Mouse (Mus musculus) G1E-ER4 (cell line): ENCODE measurements around the gene Trim69. TPM values are rescaled to one million over a fixed set of nuclear protein-coding genes. Genes with fewer than 3 reads are reported as not detected.

Experiments
- GATA1 ChIP-seq: IDR thresholded peaks from one replicate; pipeline ENCODE4 v1.8.0; 2012; ENCODE audit warnings: low read length, inconsistent platforms
- polyA plus RNA-seq: library from polyadenylated mRNA; stranded (reverse); fragments of >175 nt; gene quantifications from 2 replicates; pipeline ENCODE4 v1.2.3, GENCODE M21; 2012

Gene Trim69
- polyA plus RNA-seq, 1 experiment = not detected

GRCm38 (mm10) chr2:122147508-122148241, 12.8 kb upstream of the Trim69 start, which contains the start of gene B2m:
TSS of gene B2m (plus strand) at chr2:122147686.
- TF ChIP-seq GATA1 = no peak

DNA sequence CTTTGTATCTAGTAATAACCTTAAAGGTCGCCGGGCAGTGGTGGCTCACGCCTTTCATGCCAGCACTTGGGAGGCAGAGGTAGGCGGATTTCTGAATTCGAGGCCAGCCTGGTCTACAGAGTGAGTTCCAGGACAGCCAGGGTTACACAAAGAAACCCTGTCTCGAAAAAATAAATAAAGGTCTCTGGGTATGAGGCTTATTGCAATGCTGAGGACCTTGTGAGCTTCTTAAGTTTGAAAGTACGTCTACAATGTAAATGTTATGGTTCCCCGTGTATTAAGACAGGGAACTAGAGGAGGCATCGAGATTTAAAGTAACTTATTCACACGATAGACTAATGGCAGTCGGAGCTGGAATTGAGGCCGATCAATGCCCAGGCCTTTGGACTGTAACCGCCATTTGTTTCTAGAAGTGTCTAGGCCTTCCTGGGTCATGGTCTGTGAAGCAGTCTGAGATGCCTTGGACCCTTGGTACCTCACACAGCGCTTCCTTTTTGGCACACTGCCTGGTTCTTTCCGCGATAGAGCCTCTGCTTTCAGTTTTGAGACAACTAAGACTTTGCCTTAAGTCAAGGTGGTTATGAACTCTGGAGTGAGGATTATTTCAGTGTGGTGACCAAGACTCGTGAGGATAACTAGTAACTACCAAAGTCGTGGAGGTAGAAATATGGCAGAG, 12.1 kb upstream of the Trim69 start:
- TF ChIP-seq GATA1 = no peak

DNA sequence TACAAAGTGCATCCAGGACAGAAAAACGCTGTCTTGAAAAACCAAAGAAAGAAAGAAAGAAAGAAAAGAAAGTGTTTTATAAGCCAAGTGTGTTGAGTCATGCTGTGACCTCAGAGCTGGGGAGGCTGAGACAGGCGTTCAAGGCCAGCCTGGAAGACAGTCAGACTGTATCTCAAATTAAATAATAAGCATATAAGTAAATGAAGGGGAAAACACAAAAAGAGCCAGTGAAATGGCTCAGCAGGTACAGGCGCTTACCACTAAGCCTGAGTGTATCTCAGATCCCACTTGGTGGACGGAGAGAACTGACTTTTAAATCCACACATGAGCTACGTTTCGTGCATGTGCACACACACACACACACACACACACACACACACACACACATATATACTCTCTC, 11.2 kb upstream of the Trim69 start:
- no peak for TF ChIP-seq GATA1

GRCm38 (mm10) chr2:122149716-122150115, 10.8 kb upstream of the Trim69 start:
- TF ChIP-seq GATA1 = no peak

GRCm38 (mm10) chr2:122151221-122151620, 9.3 kb upstream of the Trim69 start:
- no peak for TF ChIP-seq GATA1

GRCm38 (mm10) chr2:122152850-122153249, 7.7 kb upstream of the Trim69 start:
- no peak for TF ChIP-seq GATA1

GRCm38 (mm10) chr2:122153681-122154365, 6.7 kb upstream of the Trim69 start:
- no peak for TF ChIP-seq GATA1

- TF ChIP-seq GATA1 = no peak
These were observed 6.0 kb upstream of the Trim69 start for GRCm38 (mm10) chr2:122154479-122154878.

GRCm38 (mm10) chr2:122155292-122155691, 5.2 kb upstream of the Trim69 start:
- no peak for TF ChIP-seq GATA1

DNA sequence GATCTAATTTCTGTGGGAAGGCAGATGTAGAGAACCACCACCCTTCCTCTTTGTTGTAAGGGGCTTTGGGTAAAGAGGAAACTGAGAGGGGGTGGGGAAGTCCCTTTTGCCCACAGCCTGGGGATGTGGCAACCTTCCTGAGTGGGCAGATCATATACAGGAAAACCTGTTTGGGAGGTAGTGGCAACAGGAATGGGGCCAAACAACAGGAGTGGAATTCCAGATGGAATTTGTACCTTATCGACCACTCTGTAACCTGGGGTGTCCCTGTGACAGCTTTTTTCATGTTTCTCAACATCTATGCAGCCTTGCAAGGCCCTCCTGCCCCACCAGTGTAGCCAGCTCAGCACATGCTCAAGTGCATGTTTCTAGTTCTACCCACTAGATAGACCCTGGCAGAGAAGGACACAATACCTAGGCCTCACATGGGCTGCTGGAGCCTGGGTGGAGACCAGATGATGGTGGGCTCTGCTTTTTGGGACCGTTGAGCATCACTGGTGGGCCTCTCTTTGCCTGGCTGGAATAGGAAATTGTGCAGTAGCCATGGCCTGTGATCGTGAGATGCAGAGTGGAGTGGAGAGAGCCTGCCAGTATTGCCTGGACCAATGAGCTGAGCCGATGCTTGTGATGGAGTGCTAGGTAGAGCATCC, 4.3 kb upstream of the Trim69 start:
- no peak for TF ChIP-seq GATA1

- no peak for TF ChIP-seq GATA1
These were observed 2.9 kb upstream of the Trim69 start for GRCm38 (mm10) chr2:122157561-122157960.

DNA sequence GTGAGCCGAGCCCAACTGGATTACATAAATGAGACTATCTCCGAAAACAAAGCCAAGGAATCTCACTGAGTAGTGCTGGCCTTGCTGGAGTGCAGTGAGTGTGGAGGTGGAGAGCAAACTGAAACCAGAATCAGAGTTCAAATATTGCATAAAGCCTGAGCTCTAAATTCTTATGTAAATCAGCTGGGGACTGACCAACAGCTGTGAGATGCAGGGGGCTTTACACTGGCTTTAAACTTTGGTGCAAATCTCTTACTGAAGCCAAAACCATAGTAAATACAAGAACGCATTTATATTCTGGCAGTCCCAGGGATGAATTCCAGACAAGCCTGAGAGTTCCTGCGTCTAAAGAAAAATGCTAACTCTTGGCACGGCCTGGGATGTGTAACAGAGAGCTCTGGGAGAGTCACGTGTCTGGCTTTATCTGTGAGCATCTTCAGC, 2.1 kb upstream of the Trim69 start:
- TF ChIP-seq GATA1 = no peak

- TF ChIP-seq GATA1 = no peak
These were observed 833 bp upstream of the Trim69 start for GRCm38 (mm10) chr2:122159667-122160066.

GRCm38 (mm10) chr2:122161542-122161941, 1.0 kb downstream of the Trim69 start:
- TF ChIP-seq GATA1 = no peak

GRCm38 (mm10) chr2:122162529-122162928, 2.0 kb downstream of the Trim69 start:
- no peak for TF ChIP-seq GATA1

- TF ChIP-seq GATA1 = no peak
These were observed 3.1 kb downstream of the Trim69 start for GRCm38 (mm10) chr2:122163430-122164195.
